Mouse (Mus musculus) embryonic fibroblast, embryonic 13.5 days (primary cell): Measurements from ENCODE around the gene Gm42906. TPM values are rescaled to one million over a fixed set of nuclear protein-coding genes. Genes with fewer than 3 reads are reported as not detected.

Experiments used
- H3K27ac ChIP-seq: 2 replicates; pipeline ENCODE4 v1.5.1; 2012; ENCODE audit warnings: low read length, control low read depth, inconsistent platforms; ENCODE audit not compliant: insufficient read depth
- H3K4me1 ChIP-seq: 2 replicates; pipeline ENCODE4 v1.6.1; 2011; ENCODE audit warnings: low read length; ENCODE audit not compliant: control insufficient read depth, insufficient read depth
- H3K4me3 ChIP-seq: 2 replicates; pipeline ENCODE4 v1.5.1; 2011; ENCODE audit warnings: mild to moderate bottlenecking, control low read depth, low read length; ENCODE audit not compliant: insufficient read depth
- CTCF ChIP-seq: IDR thresholded peaks from 2 replicates; pipeline ENCODE4 v1.5.1; 2011; ENCODE audit warnings: mild to moderate bottlenecking, control low read depth, low read length, moderate library complexity, borderline replicate concordance; ENCODE audit not compliant: insufficient read depth
- POLR2A ChIP-seq: IDR thresholded peaks from 2 replicates; pipeline ENCODE4 v1.6.1; 2011; ENCODE audit warnings: low read depth, mild to moderate bottlenecking, control low read depth, low read length, moderate library complexity
- polyA plus RNA-seq: library from polyadenylated mRNA; stranded (reverse); fragments of >200 nt; gene quantifications from 2 replicates; pipeline ENCODE4 v1.2.4, GENCODE M21; 2011; ENCODE audit warnings: low read depth; ENCODE audit not compliant: missing spikeins, insufficient read length

The Gm42906 gene
- polyA plus RNA-seq, 1 experiment: not detected

GRCm38 (mm10) chr5:151412666-151413463, 15.1 kb downstream of the Gm42906 start:
- Histone ChIP-seq H3K27ac (peak overlapping the region; percentile 34; the same call in 1 of the 2 replicates), H3K4me3 (no peak overlapping the region), H3K4me1 (peaks cover 4% of the 10 kb centered on the region)
- no peak for TF ChIP-seq POLR2A
- TF ChIP-seq CTCF: no peak

- Histone ChIP-seq H3K4me1 (peaks cover 4% of the 10 kb centered on the region), H3K27ac (no peak overlapping the region), H3K4me3 (no peak overlapping the region)
- TF ChIP-seq POLR2A: no peak
- TF ChIP-seq CTCF: no peak
Observed at GRCm38 (mm10) chr5:151410006-151410405, 18.0 kb downstream of the Gm42906 start.

GRCm38 (mm10) chr5:151409282-151409681, 18.7 kb downstream of the Gm42906 start:
- Histone ChIP-seq H3K4me1 (peaks cover 4% of the 10 kb centered on the region), H3K27ac (no peak overlapping the region), H3K4me3 (no peak overlapping the region)
- TF ChIP-seq POLR2A (no peak), CTCF (no peak)

- no peak for TF ChIP-seq CTCF
- TF ChIP-seq POLR2A: no peak
- no peak overlapping the region for H3K4me3 ChIP-seq
- H3K27ac ChIP-seq: no peak overlapping the region
- H3K4me1 ChIP-seq: peaks cover 4% of the 10 kb centered on the region
Observed at GRCm38 (mm10) chr5:151408124-151408900, 19.7 kb downstream of the Gm42906 start.

DNA sequence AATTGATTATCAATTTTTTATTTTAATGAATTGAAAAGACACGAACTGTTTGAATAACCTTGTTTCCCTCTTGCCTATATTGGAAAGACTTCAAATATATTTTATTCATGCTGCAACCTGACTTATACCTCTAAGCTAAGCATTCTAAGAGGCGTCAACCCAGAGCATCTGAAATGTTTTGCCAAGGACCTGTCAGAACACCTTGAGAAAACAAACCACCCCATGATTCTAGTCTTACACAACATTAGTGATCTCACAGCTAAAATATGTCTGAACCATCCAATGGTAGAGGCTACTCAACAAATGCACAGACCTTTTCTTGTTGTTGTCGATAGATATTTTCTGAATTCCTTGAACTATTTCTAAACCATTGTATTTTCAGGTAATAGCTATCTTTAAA, 20.5 kb downstream of the Gm42906 start:
- TF ChIP-seq POLR2A (no peak), CTCF (no peak)
- H3K4me1 ChIP-seq: 0 out of 2 replicates have a peak, but pooled peaks cover under 1% of the 10 kb centered on the region
- H3K27ac ChIP-seq: no peak overlapping the region
- H3K4me3 ChIP-seq: no peak overlapping the region

GRCm38 (mm10) chr5:151406276-151406675, 21.7 kb downstream of the Gm42906 start:
- no peak overlapping the region for H3K27ac ChIP-seq
- no peaks in the 10 kb centered on the region for H3K4me1 ChIP-seq
- no peak overlapping the region for H3K4me3 ChIP-seq
- TF ChIP-seq CTCF (no peak), POLR2A (no peak)

DNA sequence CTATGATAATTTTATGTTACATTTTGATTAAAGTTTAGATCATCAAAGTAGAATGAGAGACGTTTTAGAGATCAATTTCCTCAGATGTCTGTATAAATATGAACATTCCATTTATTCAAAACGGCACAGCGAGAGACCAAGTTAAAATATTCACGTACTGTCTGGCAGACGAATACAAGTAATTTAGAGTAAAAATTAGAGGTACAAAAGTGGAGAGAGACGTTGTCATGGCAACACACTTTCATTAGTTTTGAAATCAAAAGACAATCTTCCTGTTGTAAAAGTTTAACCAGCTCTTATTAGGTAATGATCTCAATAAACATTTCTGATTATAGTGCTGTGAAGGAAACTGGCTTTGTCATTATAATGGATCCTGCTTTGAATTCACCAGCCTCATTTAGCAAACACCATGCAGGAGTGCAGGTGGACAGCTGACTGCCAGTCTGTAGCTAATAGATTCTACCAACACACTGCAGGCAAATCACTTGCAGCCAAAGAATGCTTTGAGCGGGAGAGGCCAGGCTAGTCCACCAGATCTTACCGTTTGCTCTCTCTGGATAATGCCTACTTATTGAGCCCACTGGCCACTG, 22.6 kb downstream of the Gm42906 start:
- H3K4me3 ChIP-seq: no peak overlapping the region
- H3K4me1 ChIP-seq: no peaks in the 10 kb centered on the region
- no peak for TF ChIP-seq POLR2A
- no peak for TF ChIP-seq CTCF
- H3K27ac ChIP-seq: no peak overlapping the region

DNA sequence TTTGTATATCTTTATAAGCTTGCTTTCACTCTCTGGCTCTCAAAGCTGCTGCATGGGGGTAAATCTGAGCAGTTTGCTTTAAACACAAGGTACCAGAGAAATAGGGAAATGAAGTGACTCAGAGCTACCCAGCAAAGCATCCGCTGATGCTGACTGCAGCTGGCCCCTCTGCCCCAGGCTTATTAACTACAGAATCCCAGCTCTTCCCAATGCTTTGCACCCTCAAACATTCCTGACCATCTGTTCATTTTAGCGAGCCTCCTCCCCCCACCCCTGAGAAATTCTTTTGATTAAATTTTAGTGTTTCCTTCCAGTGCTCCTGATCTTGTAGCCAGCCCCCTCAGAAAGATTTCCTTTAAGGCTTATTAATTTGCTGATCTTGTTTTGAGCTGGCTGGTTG, 24.4 kb downstream of the Gm42906 start:
- Histone ChIP-seq H3K27ac (no peak overlapping the region), H3K4me3 (no peak overlapping the region), H3K4me1 (no peaks in the 10 kb centered on the region)
- TF ChIP-seq CTCF (no peak), POLR2A (no peak)

DNA sequence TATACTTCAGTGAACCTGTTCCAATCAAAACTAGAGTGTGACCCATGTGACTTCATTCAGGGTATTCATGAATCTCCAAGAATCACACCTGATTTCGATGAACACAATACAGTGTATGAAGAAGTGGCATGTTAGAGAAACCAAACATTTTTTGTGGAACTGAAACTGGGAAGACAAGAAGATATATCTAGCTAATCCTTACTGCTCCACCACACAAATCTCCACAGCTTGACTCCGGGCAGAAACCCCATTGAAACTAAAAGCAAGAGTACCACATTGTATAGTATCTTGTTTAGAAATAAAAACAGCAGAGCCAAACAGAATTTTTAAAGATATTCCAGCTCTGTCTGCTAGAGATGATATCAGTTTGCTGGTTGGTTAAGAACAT, 27.4 kb downstream of the Gm42906 start:
- Histone ChIP-seq H3K4me3 (no peak overlapping the region), H3K4me1 (no peaks in the 10 kb centered on the region), H3K27ac (no peak overlapping the region)
- TF ChIP-seq POLR2A: no peak
- no peak for TF ChIP-seq CTCF
